Mouse (Mus musculus) adrenal gland, postnatal 36 days (tissue): Measurements from ENCODE around the gene Bcr. TPM values are rescaled to one million over a fixed set of nuclear protein-coding genes. Genes with fewer than 3 reads are reported as not detected.

Experiments
- DNase-seq, 2 experiments: peaks; one replicate each; pipeline ENCODE4 v3.0.0; 2021; ENCODE audit warnings: mixed read lengths in 1 of 2
- total RNA-seq, 2 experiments: library from RNA; stranded (reverse); gene quantifications; 2 replicates each; pipeline ENCODE4 v1.2.3; 2021

Bcr gene
- total RNA-seq, 2 experiments from 2014 or later: 33.8 to 47.7 TPM

DNA sequence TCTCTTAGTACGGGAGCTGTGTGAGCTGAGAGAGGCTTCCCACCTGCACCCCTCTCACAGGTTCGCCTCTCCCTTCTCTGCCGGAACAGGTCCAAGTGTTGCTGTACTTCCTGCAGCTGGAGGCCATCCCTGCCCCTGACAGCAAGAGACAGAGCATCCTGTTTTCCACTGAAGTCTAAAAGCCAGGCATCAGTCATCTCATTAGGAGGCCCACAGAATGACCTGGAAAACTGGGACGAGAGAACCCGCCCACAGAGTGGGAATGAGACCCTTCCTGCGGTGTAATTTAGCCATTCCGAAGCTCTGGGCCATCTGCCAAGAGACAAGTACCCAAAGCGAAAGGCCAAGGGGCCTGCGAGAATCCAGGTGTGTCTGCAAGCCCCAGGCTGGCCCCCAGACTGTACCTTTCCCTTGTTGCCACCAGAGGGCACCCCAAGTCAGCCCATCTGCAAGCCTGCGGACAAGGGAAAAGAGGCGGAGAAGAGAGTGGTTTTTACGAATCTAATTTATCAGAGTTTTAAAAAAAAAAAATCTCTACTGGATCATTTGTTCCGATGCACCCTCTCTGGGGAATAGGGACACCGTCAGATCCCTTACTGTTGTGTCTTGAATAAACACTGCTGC lies 121.9 kb downstream of the Bcr start:
- DNase-seq: peak; percentile 76 to 81

DNA sequence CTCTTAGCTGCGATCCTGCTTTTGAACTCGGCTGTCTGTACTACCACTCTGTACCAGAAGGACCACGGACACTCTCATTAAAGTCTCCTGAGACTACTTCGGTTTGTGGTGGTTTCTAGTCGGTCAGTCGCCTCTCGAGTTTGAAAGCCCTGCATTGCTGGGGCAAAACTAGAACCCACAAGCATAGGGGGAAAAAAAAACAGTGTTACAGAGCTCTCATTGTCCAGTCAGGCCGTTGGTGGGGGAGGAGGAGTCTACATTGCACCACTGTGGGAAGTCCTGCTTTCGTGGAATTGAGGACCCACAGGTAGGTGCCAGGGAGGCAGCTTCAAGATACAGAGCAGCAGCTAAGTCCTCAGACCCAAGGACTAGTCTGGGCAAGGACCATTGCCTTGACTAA lies 124.4 kb downstream of the Bcr start:
- DNase-seq: no peak

DNA sequence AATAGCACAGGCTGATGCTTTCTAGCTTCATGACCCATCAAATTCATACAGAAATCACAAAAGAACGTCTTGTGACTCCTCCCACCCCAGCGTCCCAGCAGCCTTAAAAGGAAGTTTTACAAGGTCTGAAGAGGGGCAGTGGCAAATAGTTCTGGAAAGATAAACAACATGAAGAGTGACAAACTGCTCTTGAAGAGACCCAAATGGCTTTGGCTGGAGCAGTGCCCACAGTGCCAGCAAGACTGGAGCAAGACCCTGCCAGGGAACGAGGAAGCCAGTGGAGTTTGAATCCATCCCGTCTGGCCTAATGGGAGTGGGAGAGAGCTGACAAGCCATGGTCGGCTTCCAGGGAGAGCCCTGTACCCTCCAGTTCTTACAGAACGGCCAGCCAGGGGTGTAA lies 126.2 kb downstream of the Bcr start:
- DNase-seq: no peak

DNA sequence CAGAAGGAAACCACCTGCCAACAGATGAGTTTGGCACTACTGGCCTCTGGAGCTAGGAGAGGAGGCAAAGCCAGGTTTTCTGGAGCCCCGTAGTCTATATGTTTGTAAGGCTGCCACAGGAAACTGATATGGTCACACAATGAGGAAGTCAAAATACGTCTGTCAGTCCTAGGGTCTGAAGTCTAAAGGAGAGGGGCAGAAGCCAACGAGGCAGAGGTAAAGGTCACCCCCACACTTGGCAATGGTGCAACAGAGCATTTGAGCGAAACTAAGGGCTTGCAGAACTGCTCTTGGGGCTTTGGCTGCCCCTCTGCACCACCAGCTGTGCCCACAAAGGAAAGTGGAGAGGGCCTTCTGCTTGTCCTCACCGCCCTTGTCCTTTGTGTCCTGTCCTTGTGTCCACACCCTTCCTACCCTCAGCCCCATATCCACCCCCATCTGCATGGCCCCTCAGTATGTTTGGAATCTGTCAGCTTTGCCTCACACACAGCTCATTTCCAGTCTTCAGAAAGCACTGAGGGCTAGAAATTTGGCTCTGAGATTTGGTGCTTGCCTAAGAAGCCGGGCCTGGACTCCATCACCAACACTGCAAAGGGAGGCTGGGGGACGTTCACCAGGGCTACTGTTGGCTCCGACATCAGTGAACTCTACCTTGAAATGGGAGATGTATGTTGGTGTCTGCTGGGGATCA lies 127.1 kb downstream of the Bcr start:
- no peak for DNase-seq

DNA sequence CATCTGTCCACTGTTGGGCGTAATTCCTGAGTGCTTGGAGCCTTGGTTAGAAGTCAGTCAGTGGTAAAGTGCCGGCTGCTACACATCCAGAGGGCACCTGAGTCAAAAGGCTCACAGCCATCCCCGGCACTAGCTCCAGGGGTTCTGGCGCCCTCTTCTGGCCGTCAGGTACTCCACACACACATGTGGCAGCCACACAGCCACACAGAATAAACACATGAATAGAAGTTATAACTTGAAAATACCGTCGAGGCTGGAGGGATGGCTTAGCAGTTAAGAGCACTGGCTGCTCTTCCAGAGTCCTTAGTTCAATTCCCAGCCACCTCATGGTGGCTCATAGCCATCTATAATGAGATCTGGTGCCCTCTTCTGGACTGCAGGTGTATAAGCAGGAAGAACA lies 131.3 kb downstream of the Bcr start:
- no peak for DNase-seq

DNA sequence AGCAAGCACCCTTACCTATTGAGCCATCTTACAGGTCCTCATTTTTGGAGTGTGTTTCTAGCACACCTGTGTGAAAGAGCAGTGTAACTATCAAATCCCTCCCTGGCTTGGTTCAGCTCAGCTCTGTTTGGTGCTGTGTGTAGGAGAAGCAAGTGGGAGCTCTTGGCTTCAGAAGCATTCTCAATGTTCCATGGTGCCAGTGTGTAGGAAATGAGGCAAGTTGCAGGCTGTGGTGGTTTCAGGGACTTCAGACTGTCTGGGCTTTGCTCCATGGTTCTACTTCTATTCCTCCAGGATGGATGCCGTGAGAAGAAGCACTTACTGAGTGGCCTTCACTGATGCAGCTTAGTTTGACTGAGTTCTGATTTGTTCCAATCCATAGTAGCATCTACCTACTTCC lies 137.4 kb downstream of the Bcr start:
- DNase-seq: no peak

DNA sequence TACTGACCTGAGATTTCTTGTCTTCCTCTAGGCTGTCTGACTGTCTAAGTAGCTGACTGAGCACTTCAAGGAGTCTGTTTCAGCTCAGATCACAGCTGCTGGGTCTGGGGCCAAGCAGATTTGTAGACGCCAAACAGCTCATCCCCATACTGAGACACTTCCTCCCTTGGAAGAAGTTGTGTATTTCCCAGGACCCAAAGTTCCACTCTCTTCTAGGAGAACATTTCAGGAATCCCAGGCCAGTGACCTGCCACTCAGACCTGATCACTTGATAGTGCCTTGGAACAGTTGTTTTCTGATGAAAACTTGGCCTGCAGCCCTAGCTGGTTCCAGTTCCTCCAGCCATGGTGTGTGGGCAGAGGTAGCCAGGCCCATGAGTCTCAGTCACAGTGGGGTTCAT lies 140.3 kb downstream of the Bcr start:
- no peak for DNase-seq

DNA sequence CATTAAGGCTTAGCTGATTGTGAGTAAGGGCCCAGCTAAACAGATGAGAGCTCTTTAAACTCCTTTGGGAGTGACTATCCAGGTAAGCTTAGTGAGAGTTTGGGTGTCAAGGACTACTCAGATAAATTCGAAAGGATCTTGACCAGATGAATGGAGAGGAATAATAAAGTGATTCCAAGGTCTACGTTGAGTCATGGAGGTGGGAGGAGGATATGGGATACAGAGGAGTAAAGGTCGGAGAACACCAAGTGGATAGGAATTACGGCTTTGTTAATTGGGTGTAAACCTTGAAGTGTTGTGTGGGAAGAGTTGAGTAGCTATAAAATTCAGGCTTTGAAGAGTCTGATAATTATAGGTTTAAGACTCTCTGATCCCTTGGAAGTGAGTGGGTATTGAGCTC lies 145.8 kb downstream of the Bcr start:
- no peak for DNase-seq

DNA sequence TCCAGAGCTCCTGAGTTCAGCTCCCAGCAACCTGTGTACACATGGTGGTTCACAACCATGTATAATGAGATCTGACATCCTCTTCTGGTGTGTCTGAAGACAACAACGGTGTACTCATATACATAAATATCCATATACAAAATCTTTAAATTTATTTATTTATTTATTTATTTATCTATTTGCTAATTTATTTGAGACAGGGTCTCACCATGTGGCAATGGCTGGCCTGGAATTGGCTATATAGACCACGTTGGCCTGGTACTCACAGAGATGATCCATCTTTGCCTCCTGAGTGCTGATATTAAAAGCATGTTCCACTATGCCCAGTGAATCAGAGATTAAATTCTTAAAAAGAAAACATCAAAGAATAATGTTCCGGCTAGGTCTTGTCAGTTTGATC lies 150.4 kb downstream of the Bcr start:
- DNase-seq: no peak

DNA sequence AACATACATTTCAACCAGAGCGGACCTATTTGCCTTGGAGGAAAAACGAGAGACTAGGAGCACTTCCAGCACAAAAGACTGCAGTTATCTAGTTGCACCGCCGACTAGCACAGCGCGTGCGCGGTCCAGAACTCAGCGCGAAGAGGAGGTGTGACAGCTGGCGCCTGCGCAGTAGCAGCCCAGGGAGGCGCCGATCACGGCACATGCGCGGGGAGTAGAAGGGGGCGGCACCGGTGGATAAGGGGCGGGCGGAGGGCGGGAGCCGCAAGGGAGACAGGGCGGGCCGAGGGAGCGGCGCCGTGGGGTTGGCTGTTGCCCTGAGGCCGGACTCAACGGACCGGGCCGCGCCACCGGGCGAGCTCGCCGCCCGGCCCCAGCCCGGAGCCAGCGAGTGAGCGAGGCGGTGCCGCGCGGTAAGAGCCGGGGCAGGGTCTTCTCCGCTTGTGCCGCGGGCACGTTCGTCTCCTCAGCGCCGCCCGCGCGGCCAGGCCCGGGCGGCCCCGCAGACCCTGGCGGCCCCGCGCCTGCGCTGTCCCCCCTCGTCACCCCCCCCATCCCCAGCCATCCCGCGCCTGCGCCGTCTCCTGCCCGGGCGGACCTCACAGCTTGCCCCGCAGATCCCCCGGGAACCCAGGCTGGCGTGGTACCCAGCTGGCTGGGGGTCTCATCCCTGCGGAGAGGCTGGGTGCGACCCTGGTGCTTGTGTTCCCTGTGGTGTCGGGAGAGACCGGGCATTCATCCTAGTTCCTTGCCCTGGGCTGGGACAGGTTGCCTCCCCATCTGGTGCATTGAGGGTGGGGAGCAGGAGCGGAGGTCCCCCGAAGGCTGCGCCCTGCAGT lies 151.6 kb downstream of the Bcr start, which contains the start of gene Specc1l:
TSS of gene Specc1l (plus strand) at position 267 of the 839 bp plus-strand sequence.
- peak; percentile 98 to 99 for DNase-seq

DNA sequence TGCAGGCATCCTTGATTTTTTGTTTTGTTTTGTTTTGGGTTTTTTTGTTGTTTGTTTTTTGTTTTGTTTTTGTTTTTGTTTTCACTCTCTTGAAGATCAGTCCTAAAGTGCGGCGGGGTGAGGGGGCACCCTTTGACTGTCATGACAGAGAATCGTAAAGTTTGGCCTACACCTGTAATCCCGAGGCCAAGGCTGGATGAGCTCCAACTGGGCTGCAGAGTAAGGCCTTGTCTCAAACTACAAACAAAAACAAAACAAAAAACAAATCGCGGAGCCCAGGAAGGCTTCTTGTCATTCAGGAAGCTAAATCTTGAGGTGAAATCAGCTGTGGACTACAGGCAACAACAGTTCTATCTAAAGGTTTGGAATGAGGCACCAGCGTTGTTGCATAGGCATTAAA lies 152.6 kb downstream of the Bcr start:
- DNase-seq: peak; percentile 34 to 58

DNA sequence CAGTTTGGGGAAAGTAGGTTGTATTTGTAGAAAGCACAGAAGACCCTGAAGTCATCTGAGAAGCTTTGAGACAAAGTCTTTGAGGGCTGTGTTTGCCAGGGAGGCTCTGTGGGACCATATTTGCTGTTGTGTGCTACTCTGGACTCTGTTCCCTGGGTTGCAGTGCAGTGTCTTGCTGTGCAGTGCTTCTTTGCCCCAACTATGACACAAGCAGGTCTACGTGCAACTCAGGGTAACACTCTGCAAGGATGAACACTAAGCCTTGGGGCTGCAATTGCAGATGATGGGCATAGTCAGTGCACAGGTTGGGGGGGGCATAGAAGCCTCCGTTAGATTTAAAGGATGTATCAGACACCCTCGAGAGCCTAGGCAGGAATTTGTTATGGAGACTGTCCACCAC lies 160.3 kb downstream of the Bcr start:
- DNase-seq: no peak

DNA sequence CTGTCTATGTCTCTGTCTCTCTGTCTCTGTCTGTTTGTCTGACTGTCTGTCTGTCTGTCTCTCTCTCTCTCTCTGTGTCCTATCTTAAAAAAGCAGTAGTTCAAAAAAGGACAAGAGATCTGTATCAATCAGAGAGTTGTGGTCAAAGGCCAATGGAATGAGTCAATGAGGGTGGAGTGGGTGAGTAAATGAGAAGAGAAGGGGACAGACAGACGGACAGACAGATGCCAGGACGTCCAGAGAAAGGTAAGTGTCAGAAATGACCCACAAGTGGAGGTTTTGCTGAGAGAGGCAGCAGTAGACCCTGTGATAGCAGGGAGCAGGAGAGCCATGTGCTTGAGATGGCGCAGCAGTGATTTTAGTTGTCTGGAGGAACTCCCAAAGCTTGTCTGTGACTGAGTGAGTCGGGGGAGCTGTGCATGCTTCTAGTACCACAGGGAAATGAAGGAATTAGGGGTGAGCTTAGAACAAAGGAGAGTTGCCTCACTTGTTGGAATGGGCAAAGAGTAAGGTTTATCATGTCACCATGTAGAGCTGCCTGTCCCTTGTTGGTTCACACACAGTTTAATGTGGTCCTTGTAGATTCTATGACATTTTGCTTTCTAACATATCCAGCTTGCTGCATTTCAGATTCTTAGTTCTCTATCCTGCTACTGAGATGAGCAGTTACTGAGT lies 161.7 kb downstream of the Bcr start:
- DNase-seq: no peak

DNA sequence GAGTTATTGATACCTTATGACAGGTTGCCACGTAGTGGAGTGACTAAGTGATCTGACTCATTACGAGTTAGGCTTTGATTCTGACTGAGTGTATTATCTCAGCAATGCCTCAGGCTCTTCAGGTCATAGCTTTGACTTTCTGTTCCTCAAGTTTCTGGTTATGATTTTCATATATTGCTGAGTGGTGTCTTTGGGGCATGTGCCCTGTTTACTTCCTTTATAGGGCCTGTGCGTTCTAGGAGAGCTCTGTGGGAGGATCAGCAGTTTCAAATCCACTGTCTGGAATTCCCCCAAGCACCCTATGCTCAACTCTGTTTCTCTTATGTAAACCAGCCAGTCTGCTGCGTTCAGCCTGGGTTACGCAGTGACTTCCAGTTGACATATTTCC lies 162.2 kb downstream of the Bcr start:
- DNase-seq: peak; percentile 15 to 35

DNA sequence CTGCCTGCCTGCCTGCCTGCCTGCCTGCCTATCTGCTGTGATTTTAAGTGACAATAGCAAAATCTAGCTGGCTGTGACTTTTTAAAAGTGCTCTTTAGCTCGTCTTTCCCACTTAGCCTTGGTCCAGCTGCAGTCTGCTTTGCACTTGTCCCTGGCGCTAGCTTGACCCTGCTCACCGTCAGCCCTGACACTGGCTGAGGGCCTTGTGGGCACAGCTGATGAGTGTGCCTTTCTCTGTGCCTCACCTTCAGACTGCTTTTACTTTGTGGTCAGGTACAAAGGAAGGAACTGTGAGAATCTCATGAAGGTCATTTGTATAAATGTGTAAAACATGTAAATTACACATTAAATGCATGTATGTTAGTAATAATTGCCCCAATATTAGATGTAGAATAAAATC lies 163.8 kb downstream of the Bcr start:
- peak; percentile 42 to 64 for DNase-seq

DNA sequence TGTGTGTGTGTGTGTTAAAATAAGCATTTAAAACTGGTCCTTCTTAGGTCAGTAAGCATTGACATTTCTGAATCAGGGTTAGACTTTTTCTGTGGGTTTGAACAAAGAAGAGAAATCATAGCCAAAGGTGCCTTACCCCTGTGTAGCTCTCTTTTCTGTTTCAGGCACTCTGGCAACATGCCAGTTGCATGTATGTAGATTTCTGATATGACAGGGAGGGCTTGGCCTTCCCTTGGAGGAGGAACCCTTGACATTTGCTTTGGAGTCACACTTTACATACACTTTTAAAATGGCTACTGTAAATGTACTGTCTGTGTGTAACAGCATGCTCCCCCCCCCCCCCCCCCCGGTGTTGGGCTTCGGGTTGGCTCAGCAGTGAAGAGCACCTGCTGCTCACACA lies 164.2 kb downstream of the Bcr start:
- DNase-seq: no peak

DNA sequence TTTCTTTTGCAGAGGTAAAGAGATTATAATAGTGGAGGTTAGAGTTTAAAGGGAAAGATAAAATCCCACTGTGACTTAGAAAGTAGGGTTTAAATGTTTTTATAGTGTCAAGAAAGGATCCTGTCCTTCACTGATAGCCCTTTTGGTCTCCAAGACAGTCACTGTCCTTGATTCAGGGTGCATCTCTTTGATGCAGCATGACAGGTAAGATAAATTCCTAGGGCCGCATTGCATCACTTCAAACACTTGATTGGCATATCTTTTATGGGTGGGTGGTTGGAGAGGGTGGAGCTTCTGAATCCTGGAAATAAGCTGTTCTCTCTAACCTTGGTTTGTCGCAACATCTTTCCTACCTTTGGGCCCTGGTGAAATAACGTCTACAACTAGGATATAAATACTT lies 167.0 kb downstream of the Bcr start:
- no peak for DNase-seq

DNA sequence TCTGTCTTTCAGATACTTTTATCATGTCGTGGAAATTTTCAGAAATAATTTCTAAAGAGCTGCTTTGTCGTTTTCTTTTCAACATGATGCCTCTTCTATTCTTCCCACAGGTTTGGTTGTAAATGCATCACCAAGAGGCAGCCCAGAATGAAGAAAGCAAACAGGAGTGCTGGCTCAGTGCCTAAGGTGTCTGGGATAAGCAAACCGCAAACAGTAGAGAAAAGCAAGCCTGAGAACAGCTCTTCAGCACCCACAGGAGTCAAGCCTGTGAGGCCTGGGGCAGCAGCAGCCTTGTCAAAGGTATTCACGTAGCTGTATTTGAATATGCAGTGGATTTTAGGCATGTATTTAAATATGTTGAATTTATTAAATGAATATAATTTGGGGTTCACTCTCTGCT lies 170.2 kb downstream of the Bcr start:
- peak in 1 of 2 experiments; percentile 31 for DNase-seq

DNA sequence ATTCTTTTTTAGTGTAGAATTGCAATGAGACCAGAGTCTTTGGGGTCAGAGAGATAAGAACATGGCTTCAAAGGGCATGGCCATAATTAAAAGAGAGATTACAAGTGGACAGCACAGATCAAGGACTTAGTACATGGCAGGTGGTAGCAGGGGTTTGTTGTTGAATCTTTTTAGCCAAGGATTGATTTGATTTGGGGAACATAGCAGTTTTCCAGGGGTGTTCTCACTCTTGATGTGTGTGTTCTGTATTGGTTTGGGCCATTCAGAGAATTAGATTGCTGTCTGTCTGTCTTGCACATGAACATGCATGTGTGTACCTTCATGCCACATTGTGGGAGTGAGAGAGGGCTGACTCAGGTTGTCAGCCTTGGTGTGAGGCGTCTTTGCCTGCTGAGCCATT lies 171.5 kb downstream of the Bcr start:
- no peak for DNase-seq

DNA sequence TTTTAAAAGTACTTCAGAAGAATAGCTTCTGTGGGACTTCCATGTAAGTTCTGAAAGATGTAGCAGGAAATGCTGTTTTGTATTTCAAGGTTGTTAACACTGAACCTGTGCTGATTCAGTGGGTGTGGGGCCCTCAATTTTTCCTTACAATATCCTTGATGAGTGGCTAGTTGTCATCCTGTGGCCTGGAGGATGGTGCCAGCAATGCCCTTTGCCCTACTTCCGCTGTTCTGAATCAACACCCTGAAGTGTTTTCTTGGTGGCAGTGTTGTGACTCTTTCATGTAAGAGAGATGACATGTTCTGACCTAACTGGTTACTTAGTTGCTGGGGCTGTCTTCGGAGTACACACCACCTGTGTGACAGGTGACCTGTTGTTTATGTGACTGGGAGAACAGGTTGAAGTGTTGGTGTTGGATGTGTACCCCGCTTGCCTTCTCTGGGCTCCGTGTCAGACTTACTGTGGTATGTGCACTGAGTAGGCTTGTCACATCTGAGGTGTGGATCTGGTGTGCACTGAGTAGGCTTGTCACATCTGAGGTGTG lies 172.3 kb downstream of the Bcr start:
- DNase-seq: no peak

DNA sequence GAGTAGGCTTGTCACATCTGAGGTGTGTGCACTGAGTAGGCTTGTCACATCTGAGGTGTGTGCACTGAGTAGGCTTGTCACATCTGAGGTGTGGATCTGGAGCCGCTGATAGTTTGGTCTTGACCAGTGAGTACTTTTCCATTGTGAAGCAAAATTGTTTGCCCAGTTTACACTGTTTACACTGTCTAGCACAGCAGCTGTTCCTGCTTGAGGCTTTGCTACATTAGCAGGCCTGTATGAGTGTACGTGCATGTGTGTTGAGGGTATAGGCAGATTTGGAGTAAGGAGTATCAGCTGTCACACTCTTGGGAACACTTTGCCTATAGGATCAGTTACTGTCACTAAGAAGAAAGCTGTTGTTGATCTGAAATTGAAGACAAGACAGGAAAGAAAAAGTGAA lies 173.1 kb downstream of the Bcr start:
- no peak for DNase-seq
